Mouse (Mus musculus) small intestine, adult 2 months (tissue): ENCODE data around the gene Slc25a16. TPM values are rescaled to one million over a fixed set of nuclear protein-coding genes. Genes with fewer than 3 reads are reported as not detected.

Experiments used
- H3K27ac ChIP-seq: fragments of 200-500 bp; 2 replicates; pipeline ENCODE4 v1.5.1; 2012; ENCODE audit warnings: low read depth, low read length, control low read depth, inconsistent platforms; ENCODE audit not compliant: insufficient read depth
- H3K27me3 ChIP-seq: fragments of 200-500 bp; 2 replicates; pipeline ENCODE4 v1.6.1; 2012; ENCODE audit warnings: mild to moderate bottlenecking, moderate library complexity, low read length, inconsistent platforms; ENCODE audit not compliant: control insufficient read depth, insufficient read depth
- H3K36me3 ChIP-seq: fragments of 200-500 bp; 2 replicates; pipeline ENCODE4 v1.6.1; 2012; ENCODE audit warnings: mild to moderate bottlenecking, low read length, control low read depth, inconsistent platforms; ENCODE audit not compliant: control insufficient read depth, insufficient read depth
- H3K4me1 ChIP-seq: fragments of 200-500 bp; 2 replicates; pipeline ENCODE4 v1.6.1; 2012; ENCODE audit warnings: low read length, inconsistent platforms, mixed read lengths; ENCODE audit not compliant: control insufficient read depth, insufficient read depth, insufficient read length
- H3K4me3 ChIP-seq: fragments of 200-500 bp; 2 replicates; pipeline ENCODE4 v1.5.1; 2012; ENCODE audit warnings: low read depth, mild to moderate bottlenecking, control low read depth, inconsistent platforms, low read length, moderate library complexity
- CTCF ChIP-seq: fragments of 200-500 bp; IDR thresholded peaks from 2 replicates; pipeline ENCODE4 v1.5.1; 2012; ENCODE audit warnings: low read depth, mild to moderate bottlenecking, control low read depth, inconsistent platforms, low read length, moderate library complexity, mixed read lengths; ENCODE audit not compliant: insufficient replicate concordance, insufficient read length; ENCODE audit errors: extremely low read depth
- POLR2A ChIP-seq: fragments of 200-500 bp; IDR thresholded peaks from 2 replicates; pipeline ENCODE4 v1.6.1; 2012; ENCODE audit warnings: low read depth, mild to moderate bottlenecking, control low read depth, inconsistent platforms, low read length, moderate library complexity
- WGBS: fragments of 180-500 bp; shearing (Covaris S2); methylation state at CpG from one replicate; pipeline ENCODE4 v1.1.7; 2018; 5-methylcytosine and 5-hydroxymethylcytosine counted together
- polyA plus RNA-seq: library from polyadenylated mRNA; depleted of rRNA; stranded (reverse); fragments of >200 nt; gene quantifications from 2 replicates; pipeline ENCODE4 v1.2.3, GENCODE M21; 2012

Slc25a16 gene
- polyA plus RNA-seq, 1 experiment, result 31.0 TPM

GRCm38 (mm10) chr10:62885460-62885859 lies 35.0 kb upstream of the Slc25a16 start:
- Histone ChIP-seq H3K27me3 (peaks cover 8% of the 10 kb centered on the region), H3K4me1 (no peaks in the 10 kb centered on the region), H3K27ac (no peak overlapping the region), H3K36me3 (no peaks in the 10 kb centered on the region), H3K4me3 (peak overlapping the region; percentile 66; the same call in 1 of the 2 replicates)
- WGBS, result 55% methylated on average over 10 of the region's 10 CpGs
- no peak for TF ChIP-seq CTCF
- TF ChIP-seq POLR2A, result no peak

DNA sequence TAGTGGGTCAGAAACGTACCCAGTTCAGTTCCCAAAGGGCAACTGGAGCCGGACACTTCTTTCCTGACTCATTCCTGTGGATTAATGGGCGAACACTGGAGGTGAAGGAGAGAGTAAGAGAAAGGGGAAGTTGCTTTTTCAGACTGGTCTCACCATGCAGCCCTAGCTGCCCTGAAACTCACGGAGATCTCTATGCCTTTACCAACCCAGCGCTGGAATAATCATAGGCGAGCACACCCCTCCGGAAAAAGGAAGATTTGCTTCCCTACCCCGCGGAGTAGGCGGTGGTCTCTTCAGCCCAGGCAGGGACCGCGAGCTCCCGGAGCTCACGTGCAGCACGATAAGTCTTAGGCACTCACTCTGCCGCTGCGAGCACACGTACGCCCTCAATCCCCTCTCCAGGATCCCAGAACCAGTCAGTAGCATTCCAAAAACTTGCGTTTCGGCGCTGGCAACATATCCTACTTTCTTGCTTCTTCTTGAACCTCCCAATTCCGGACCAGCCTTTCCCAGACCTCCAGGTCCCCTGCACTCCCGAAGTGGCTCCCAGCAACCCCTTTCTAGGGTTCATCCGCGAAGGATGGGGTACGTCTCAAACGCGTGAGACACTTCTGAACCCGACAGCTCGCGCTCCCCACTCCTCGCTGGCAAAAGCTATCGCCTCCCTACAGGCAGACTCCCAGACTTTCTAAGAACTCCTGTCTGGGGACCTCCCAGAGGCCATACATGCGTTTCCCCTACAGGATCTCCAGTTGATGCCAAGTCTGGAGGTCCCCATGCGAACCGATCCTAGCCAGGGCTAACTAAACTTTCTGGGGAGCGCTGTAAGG lies 34.2 kb upstream of the Slc25a16 start:
- no peak for TF ChIP-seq CTCF
- TF ChIP-seq POLR2A, result no peak
- H3K4me1 ChIP-seq, result no peaks in the 10 kb centered on the region
- no peaks in the 10 kb centered on the region for H3K36me3 ChIP-seq
- H3K27ac ChIP-seq, result no peak overlapping the region
- peaks cover 8% of the 10 kb centered on the region for H3K27me3 ChIP-seq
- H3K4me3 ChIP-seq, result peak overlapping the region; percentile 66
- under 1% methylated on average over 38 of the region's 38 CpGs for WGBS

DNA sequence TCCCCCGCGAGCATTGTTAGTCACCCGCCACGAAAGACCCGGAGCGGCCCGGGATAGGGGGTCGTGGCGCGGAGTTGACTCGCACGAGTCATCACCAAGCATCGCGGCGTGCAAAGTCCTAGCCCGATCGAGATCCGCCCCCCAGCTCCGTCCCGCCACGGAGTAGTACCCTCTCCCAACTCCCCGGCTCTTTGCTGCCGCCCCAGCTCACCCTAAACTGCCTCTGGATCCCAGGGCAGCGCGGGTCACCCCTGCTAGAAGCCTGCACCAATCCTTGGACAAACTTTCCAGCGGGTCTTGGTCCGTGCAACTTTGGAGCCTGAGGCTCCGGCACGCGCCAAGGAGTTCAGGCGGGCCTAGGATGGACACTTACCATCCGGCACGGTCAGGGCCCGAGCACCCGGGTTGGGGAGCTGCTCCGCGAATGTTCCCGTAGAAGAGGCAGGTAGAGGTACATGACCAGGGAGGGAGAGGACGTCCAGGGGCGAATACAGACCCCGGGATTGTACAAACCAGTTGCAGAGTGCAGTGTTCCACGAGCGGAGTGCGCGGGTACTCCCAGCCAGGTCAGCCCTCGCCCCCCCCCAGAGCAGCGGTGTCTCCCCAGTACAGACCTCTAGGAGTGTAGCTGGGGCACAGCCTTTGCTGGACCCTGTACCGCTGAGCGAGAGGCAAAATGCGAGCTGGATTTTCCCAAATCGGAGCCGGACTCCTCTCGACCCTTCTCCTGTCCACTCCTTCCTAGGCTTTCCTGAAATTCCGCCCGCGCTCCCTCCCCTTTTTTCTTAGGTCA lies 33.4 kb upstream of the Slc25a16 start:
- TF ChIP-seq POLR2A, result no peak
- no peak for TF ChIP-seq CTCF
- H3K27me3 ChIP-seq, result peaks cover 8% of the 10 kb centered on the region

GRCm38 (mm10) chr10:62891025-62891424 lies 29.4 kb upstream of the Slc25a16 start:
- Histone ChIP-seq H3K27ac (no peak overlapping the region), H3K4me1 (no peaks in the 10 kb centered on the region), H3K36me3 (no peaks in the 10 kb centered on the region), H3K27me3 (peaks cover 8% of the 10 kb centered on the region), H3K4me3 (no peak overlapping the region)
- no peak for TF ChIP-seq POLR2A
- no peak for TF ChIP-seq CTCF
- WGBS, result 74% methylated on average over 3 of the region's 3 CpGs

More for the DNA sequence above, 33.4 kb upstream of the Slc25a16 start:
- Histone ChIP-seq H3K4me3 (peak overlapping the region; percentile 66), H3K4me1 (no peaks in the 10 kb centered on the region), H3K27ac (no peak overlapping the region), H3K36me3 (no peaks in the 10 kb centered on the region)
- WGBS, result 1% methylated on average over 56 of the region's 56 CpGs

DNA sequence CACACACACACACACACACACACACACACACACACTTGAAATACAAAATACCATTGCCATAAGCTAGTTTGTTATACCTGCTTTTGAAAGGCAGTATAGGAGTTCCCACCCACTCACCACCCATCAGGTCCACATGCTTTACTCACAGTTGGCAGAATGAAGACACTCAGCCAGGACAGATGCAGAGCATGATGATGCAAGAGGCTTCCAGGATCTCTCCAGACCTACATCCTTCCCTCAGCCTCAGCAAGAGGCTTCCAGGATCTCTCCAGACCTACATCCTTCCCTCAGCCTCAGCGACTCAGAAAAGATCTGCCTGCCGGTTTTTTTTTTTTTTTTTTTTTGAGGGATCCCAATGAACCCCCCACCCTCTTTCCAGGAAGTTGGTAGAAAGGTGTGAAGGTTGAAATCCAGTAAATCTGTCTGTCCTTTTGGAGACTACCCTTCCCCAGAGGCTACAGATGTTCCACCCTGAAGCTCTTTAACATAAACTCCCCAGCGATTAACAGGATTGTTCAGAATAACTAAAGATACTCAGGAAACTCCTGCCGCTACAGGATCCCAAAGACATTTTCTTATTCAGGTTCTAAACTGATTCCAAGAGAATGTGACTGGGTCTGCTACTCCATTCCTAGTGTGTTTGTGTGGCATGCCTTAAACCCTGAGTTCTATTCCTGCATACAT lies 27.7 kb upstream of the Slc25a16 start:
- Histone ChIP-seq H3K27ac (no peak overlapping the region), H3K27me3 (no peaks in the 10 kb centered on the region), H3K4me1 (no peaks in the 10 kb centered on the region), H3K36me3 (no peaks in the 10 kb centered on the region), H3K4me3 (no peak overlapping the region)
- WGBS, result 48% methylated on average over 4 of the region's 4 CpGs
- TF ChIP-seq POLR2A, result no peak
- TF ChIP-seq CTCF, result no peak

- TF ChIP-seq CTCF (no peak), POLR2A (no peak)
- Histone ChIP-seq H3K36me3 (no peaks in the 10 kb centered on the region), H3K4me1 (no peaks in the 10 kb centered on the region), H3K27ac (no peak overlapping the region), H3K4me3 (no peak overlapping the region), H3K27me3 (no peaks in the 10 kb centered on the region)
- 65% methylated on average over 6 of the region's 6 CpGs for WGBS
These were observed 27.0 kb upstream of the Slc25a16 start for GRCm38 (mm10) chr10:62893356-62893884.

DNA sequence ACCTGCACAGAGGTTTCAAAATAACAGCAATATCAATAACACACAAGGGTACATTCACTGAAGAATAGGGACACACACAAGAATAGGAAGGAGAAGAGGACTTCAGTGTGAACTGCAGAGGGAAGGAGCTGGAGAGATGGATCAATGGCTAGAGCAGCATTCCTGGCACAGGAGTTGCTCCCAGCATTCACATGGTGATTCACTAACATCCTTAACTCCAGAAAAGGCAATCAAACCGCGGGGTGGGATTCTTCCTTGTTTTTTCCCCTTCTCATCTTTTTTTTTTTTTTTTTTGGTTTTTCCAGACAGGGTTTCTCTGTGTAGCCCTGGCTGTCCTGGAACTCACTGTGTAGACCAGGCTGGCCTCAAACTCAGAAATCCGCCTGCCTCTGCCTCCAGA lies 26.0 kb upstream of the Slc25a16 start:
- TF ChIP-seq POLR2A (no peak), CTCF (no peak)

More for the DNA sequence above, 26.0 kb upstream of the Slc25a16 start:
- WGBS, result 93% methylated on average over 3 of the region's 3 CpGs
- Histone ChIP-seq H3K27ac (no peak overlapping the region), H3K36me3 (no peaks in the 10 kb centered on the region), H3K27me3 (no peaks in the 10 kb centered on the region), H3K4me1 (no peaks in the 10 kb centered on the region), H3K4me3 (no peak overlapping the region)
